Mouse (Mus musculus): Measurements from ENCODE around the gene C1rl. TPM values are rescaled to one million over a fixed set of nuclear protein-coding genes. Genes with fewer than 3 reads are reported as not detected.
"Not testable (repeated sequence)": the region's sequence is repeated elsewhere in the genome, so short reads cannot be mapped to it uniquely, and the experiment has no call there.

The C1rl gene
- polyA plus RNA-seq, 1 experiment from 2014 or later, result 0.15 TPM

GRCm38 (mm10) chr6:124488952-124489351 is 4.0 kb upstream of the C1rl start:
- Histone ChIP-seq H3K9me3 (no peaks in the 10 kb centered on the region), H3K36me3 (no peaks in the 10 kb centered on the region), H3K4me1 (replicated peaks) (no peaks in the 10 kb centered on the region), H3K27ac (no peak overlapping the region), H3K4me3 (replicated peaks) (no peak overlapping the region), H3K4me2 (replicated peaks) (no peak overlapping the region), H3K9ac (replicated peaks) (no peak overlapping the region), H3K27me3 (no peaks in the 10 kb centered on the region)
- ATAC-seq, result no peak
- 79% methylated on average over 4 of the region's 4 CpGs for WGBS

GRCm38 (mm10) chr6:124491427-124491826 is 1.5 kb upstream of the C1rl start:
- no peak overlapping the region for H3K9ac ChIP-seq (replicated peaks)
- H3K4me1 ChIP-seq (replicated peaks), result no peaks in the 10 kb centered on the region
- no peaks in the 10 kb centered on the region for H3K36me3 ChIP-seq
- 89% methylated on average over 6 of the region's 6 CpGs for WGBS
- no peak overlapping the region for H3K27ac ChIP-seq
- H3K4me3 ChIP-seq (replicated peaks), result no peak overlapping the region
- H3K9me3 ChIP-seq, result no peaks in the 10 kb centered on the region
- H3K4me2 ChIP-seq (replicated peaks), result no peak overlapping the region
- no peak for ATAC-seq
- no peaks in the 10 kb centered on the region for H3K27me3 ChIP-seq

GRCm38 (mm10) chr6:124493886-124494285 is 973 bp downstream of the C1rl start:
- WGBS, result 89% methylated on average over 5 of the region's 5 CpGs
- Histone ChIP-seq H3K27ac (no peak overlapping the region), H3K9ac (replicated peaks) (no peak overlapping the region), H3K4me1 (replicated peaks) (no peaks in the 10 kb centered on the region), H3K9me3 (no peaks in the 10 kb centered on the region), H3K27me3 (no peaks in the 10 kb centered on the region), H3K36me3 (no peaks in the 10 kb centered on the region), H3K4me3 (replicated peaks) (no peak overlapping the region), H3K4me2 (replicated peaks) (no peak overlapping the region)
- no peak for ATAC-seq

GRCm38 (mm10) chr6:124496054-124496453 is 3.1 kb downstream of the C1rl start:
- Histone ChIP-seq H3K4me1 (replicated peaks) (no peaks in the 10 kb centered on the region), H3K4me3 (replicated peaks) (no peak overlapping the region), H3K4me2 (replicated peaks) (no peak overlapping the region), H3K27me3 (no peaks in the 10 kb centered on the region), H3K9ac (replicated peaks) (no peak overlapping the region), H3K36me3 (no peaks in the 10 kb centered on the region), H3K9me3 (no peaks in the 10 kb centered on the region), H3K27ac (no peak overlapping the region)
- WGBS, result 93% methylated on average over 5 of the region's 5 CpGs
- no peak for ATAC-seq

- no peak overlapping the region for H3K9ac ChIP-seq (replicated peaks)
- H3K9me3 ChIP-seq, result no peaks in the 10 kb centered on the region
- no peak for ATAC-seq
- H3K27ac ChIP-seq, result no peak overlapping the region
- no peaks in the 10 kb centered on the region for H3K4me1 ChIP-seq (replicated peaks)
- H3K4me3 ChIP-seq (replicated peaks), result no peak overlapping the region
- no peak overlapping the region for H3K4me2 ChIP-seq (replicated peaks)
- WGBS, result 51% methylated on average over 10 of the region's 10 CpGs
- H3K27me3 ChIP-seq, result no peaks in the 10 kb centered on the region
- H3K36me3 ChIP-seq, result no peaks in the 10 kb centered on the region
Observed at GRCm38 (mm10) chr6:124499914-124500566, 7.1 kb downstream of the C1rl start.

- 80% methylated on average over 4 of the region's 4 CpGs for whole genome bisulfite sequencing
- ATAC-seq, result no peak
- H3K4me2 ChIP-seq (replicated peaks), result no peak overlapping the region
Observed at GRCm38 (mm10) chr6:124501473-124501872, 8.6 kb downstream of the C1rl start.

GRCm38 (mm10) chr6:124502021-124502420 is 9.1 kb downstream of the C1rl start:
- 92% methylated on average over 5 of the region's 5 CpGs for WGBS
- no peaks in the 10 kb centered on the region for H3K27me3 ChIP-seq

More at GRCm38 (mm10) chr6:124501473-124501872, 8.6 kb downstream of the C1rl start:
- H3K4me3 ChIP-seq (replicated peaks), result no peak overlapping the region
- H3K36me3 ChIP-seq, result no peaks in the 10 kb centered on the region
- H3K9me3 ChIP-seq, result no peaks in the 10 kb centered on the region
- H3K4me1 ChIP-seq (replicated peaks), result no peaks in the 10 kb centered on the region
- H3K27ac ChIP-seq, result no peak overlapping the region
- H3K9ac ChIP-seq (replicated peaks), result no peak overlapping the region
- H3K27me3 ChIP-seq, result no peaks in the 10 kb centered on the region

GRCm38 (mm10) chr6:124505028-124505427 is 12.1 kb downstream of the C1rl start:
- no peaks in the 10 kb centered on the region for H3K27me3 ChIP-seq
- no peak for ATAC-seq
- no peaks in the 10 kb centered on the region for H3K36me3 ChIP-seq
- WGBS, result 88% methylated on average over 4 of the region's 4 CpGs
- H3K27ac ChIP-seq, result no peak overlapping the region
- no peak overlapping the region for H3K4me3 ChIP-seq (replicated peaks)
- H3K9ac ChIP-seq (replicated peaks), result no peak overlapping the region
- no peak overlapping the region for H3K4me2 ChIP-seq (replicated peaks)
- H3K4me1 ChIP-seq (replicated peaks), result no peaks in the 10 kb centered on the region
- no peaks in the 10 kb centered on the region for H3K9me3 ChIP-seq

More at GRCm38 (mm10) chr6:124502021-124502420, 9.1 kb downstream of the C1rl start:
- H3K4me2 ChIP-seq (replicated peaks), result no peak overlapping the region
- no peak overlapping the region for H3K9ac ChIP-seq (replicated peaks)
- no peak for ATAC-seq
- no peaks in the 10 kb centered on the region for H3K4me1 ChIP-seq (replicated peaks)
- H3K4me3 ChIP-seq (replicated peaks), result no peak overlapping the region
- no peaks in the 10 kb centered on the region for H3K36me3 ChIP-seq
- H3K9me3 ChIP-seq, result no peaks in the 10 kb centered on the region
- no peak overlapping the region for H3K27ac ChIP-seq

- Histone ChIP-seq H3K4me1 (replicated peaks) (no peaks in the 10 kb centered on the region), H3K36me3 (no peaks in the 10 kb centered on the region), H3K27me3 (no peaks in the 10 kb centered on the region), H3K9ac (replicated peaks) (no peak overlapping the region), H3K27ac (no peak overlapping the region), H3K9me3 (no peaks in the 10 kb centered on the region), H3K4me3 (replicated peaks) (no peak overlapping the region), H3K4me2 (replicated peaks) (no peak overlapping the region)
- ATAC-seq, result no peak
- WGBS, result 87% methylated on average over 6 of the region's 6 CpGs
Observed at GRCm38 (mm10) chr6:124506991-124507390, 14.1 kb downstream of the C1rl start.

GRCm38 (mm10) chr6:124508292-124508691 is 15.4 kb downstream of the C1rl start:
- Histone ChIP-seq H3K4me1 (replicated peaks) (no peaks in the 10 kb centered on the region), H3K27ac (no peak overlapping the region), H3K9ac (replicated peaks) (no peak overlapping the region), H3K36me3 (no peaks in the 10 kb centered on the region), H3K27me3 (no peaks in the 10 kb centered on the region), H3K4me2 (replicated peaks) (no peak overlapping the region), H3K9me3 (no peaks in the 10 kb centered on the region), H3K4me3 (replicated peaks) (no peak overlapping the region)
- 88% methylated on average over 10 of the region's 10 CpGs for WGBS
- no peak for ATAC-seq

- not testable (repeated sequence) for H3K36me3 ChIP-seq; H3K4me2 ChIP-seq (replicated peaks); ATAC-seq; H3K27ac ChIP-seq; H3K4me3 ChIP-seq (replicated peaks); H3K4me1 ChIP-seq (replicated peaks); H3K27me3 ChIP-seq; H3K9ac ChIP-seq (replicated peaks); H3K9me3 ChIP-seq
- WGBS, result 98% methylated on average over 5 of the region's 5 CpGs
Observed at GRCm38 (mm10) chr6:124509192-124509591, 16.3 kb downstream of the C1rl start.

- H3K4me1 ChIP-seq (replicated peaks), result no peaks in the 10 kb centered on the region
- ATAC-seq, result no peak
- H3K9me3 ChIP-seq, result no peaks in the 10 kb centered on the region
- no peak overlapping the region for H3K9ac ChIP-seq (replicated peaks)
- WGBS, result 63% methylated on average over 6 of the region's 6 CpGs
- no peak overlapping the region for H3K4me3 ChIP-seq (replicated peaks)
- H3K4me2 ChIP-seq (replicated peaks), result no peak overlapping the region
- H3K27ac ChIP-seq, result no peak overlapping the region
- no peaks in the 10 kb centered on the region for H3K36me3 ChIP-seq
- H3K27me3 ChIP-seq, result no peaks in the 10 kb centered on the region
Observed at GRCm38 (mm10) chr6:124511936-124512335, 19.0 kb downstream of the C1rl start.

GRCm38 (mm10) chr6:124512355-124512836 is 19.5 kb downstream of the C1rl start, which contains the start of gene C1ra:
Gene C1ra (plus strand): TSS chr6:124512405.
- no peaks in the 10 kb centered on the region for H3K36me3 ChIP-seq
- no peak within 1 kb of the TSS for H3K27ac ChIP-seq
- H3K4me1 ChIP-seq (replicated peaks), result no peaks in the 10 kb centered on the region
- H3K4me2 ChIP-seq (replicated peaks), result 0 out of 2 replicates have a peak within 1 kb of the TSS, but pooled peaks have one; percentile 30
- whole genome bisulfite sequencing, result 3% methylated on average over 6 of the region's 6 CpGs
- no peak within 1 kb of the TSS for H3K4me3 ChIP-seq (replicated peaks)
- H3K9me3 ChIP-seq, result no peaks in the 10 kb centered on the region
- no peak for ATAC-seq
- no peak within 1 kb of the TSS for H3K9ac ChIP-seq (replicated peaks)
- H3K27me3 ChIP-seq, result no peaks in the 10 kb centered on the region
